Mouse (Mus musculus) neutrophil, adult 5-6 weeks (primary cell): ENCODE results near the gene Itgal. TPM values are rescaled to one million over a fixed set of nuclear protein-coding genes. Genes with fewer than 3 reads are reported as not detected.
"Not testable (repeated sequence)": the region's sequence is repeated elsewhere in the genome, so short reads cannot be mapped to it uniquely, and the experiment has no call there.

Experiments used
- ATAC-seq: fragments of 151-379, 151-347 bp; 2 replicates; pipeline ENCODE4 v1.8.0; 2017; ENCODE audit warnings: mild to moderate bottlenecking, moderate TSS enrichment; ENCODE audit not compliant: insufficient number of reproducible peaks, poor library complexity, low FRiP score, severe bottlenecking; ENCODE audit errors: extremely low read depth
- total RNA-seq: library from RNA; stranded (forward); fragments of 200-1000 nt; gene quantifications from 2 replicates; pipeline ENCODE4 v1.2.3, GENCODE M21; 2017

The Itgal gene
- total RNA-seq, 1 experiment from 2014 or later, result 148 TPM

DNA sequence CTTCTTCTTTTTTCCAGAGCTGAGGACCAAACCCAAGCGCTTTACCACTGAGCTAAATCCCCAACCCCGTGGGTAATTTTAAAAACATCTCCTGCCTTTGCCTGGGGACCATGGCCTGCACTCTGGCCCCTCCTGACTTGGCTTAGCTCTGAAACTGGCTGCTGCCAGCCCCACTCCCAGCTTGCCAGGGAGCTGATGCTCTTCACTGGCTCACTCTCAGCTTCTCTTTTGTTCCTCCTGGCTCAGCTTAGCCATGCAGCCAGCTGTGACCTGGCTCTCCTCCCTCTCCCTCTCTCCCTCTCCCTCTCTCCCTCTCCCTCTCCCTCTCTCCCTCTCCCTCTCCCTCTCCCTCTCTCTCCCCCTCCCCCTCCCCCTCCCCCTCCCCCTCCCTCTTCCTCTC lies 30.6 kb downstream of the Itgal start:
- ATAC-seq, result no peak

DNA sequence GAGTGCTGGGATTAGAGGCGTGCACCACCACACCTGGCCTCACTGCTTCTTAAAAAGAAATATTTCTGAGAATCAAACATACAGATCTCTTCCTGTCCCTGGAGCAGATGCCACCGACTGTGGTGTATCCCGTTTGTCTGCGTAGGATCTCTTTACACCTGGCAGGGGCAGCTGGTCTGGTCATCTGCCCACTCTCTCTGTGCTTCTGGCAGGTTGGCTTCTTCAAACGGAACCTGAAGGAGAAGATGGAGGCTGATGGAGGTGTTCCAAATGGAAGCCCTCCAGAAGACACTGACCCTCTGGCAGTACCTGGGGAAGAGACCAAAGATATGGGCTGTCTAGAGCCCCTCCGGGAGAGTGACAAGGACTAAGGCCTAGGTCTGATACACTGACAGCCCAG lies 37.2 kb downstream of the Itgal start:
- ATAC-seq, result no peak

DNA sequence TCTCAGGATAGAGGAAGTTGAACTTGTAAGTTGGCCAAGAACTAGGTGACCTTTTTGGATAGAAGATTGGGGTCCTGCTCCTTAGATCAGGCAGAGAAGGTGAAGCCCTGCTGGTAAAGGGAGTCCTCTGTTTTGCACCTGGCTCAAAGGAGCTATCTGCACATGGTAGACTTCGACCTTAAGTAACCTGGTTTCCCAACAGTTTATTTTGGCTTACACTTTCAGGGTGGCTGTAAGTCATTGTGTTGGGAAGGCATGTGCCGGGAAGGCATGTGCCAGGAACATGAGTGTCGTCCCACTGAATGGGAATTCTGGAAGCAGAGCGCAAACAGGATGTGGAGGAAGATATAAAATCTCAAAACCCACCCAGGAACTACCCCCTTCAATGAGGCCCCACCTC lies 39.5 kb downstream of the Itgal start:
- ATAC-seq, result no peak

DNA sequence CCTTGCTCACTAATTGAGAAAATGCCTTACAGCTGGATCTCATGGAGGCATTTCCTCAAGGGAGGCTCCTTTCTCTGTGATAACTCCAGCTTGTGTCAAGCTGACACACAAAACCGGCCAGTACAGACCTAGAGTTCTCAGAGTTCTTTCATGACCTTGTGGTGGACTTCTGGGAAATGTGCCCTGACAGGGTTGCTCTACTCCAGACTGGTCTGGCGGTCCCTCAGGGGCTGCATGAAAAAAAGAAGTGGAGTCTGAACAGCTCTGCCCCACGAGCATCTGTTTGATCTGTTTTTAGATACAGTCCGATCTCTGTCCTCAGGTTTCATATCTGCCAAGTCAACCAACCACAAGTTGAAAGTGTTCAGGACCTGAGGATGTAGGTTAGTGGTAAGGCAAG lies 41.6 kb downstream of the Itgal start:
- no peak for ATAC-seq

GRCm38 (mm10) chr7:127341356-127341755 lies 45.3 kb downstream of the Itgal start:
- ATAC-seq, result no peak

DNA sequence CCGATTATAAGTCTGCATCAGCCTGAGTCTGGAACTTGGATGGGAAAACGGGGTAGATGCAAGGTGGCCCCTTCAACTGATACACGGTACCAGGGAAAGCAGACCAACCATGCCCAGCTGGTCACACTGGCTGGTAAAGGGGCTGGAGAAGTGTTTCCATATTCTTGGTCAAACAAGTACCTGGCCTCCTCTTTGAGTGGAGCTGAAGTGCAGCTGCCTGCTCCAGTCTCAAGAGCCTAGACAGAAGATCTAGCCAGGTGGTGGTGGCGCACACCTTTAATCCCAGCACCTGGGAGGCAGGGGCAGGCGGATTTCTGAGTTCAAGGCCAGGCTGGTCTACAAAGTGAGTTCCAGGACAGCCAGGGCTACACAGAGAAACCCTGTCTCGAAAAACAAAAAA lies 45.8 kb downstream of the Itgal start:
- not testable (repeated sequence) for ATAC-seq

GRCm38 (mm10) chr7:127342332-127342731 lies 46.3 kb downstream of the Itgal start:
- no peak for ATAC-seq

GRCm38 (mm10) chr7:127342888-127343287 lies 46.8 kb downstream of the Itgal start:
- ATAC-seq, result no peak

- ATAC-seq, result no peak
These were observed 47.4 kb downstream of the Itgal start for GRCm38 (mm10) chr7:127343351-127344019.

GRCm38 (mm10) chr7:127344371-127344770 lies 48.3 kb downstream of the Itgal start:
- no peak for ATAC-seq

DNA sequence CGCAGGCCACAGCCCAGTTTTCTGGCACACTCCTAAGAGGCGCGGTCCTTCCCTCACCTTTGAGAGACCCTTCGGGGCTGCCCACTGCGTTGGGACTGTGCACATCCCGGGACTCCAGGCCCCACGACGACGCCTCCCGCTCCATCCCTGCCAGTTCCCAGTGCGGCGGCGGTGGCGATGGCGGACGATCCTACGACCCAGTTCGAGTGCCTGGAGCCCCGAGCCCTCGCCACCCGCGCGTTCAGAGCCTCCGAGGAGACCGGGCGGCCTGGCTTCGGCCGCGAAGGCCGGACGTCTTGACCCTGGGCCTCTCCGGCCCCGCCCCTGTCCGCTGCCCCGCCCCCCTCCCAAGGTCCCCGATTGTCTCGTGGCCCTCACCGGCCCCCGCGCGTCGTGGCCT lies 49.0 kb downstream of the Itgal start:
- peak; percentile 8; the same call in 1 of the 2 replicates for ATAC-seq

GRCm38 (mm10) chr7:127345512-127346325 lies 49.7 kb downstream of the Itgal start, which contains the start of gene Zfp768:
Zfp768 (minus strand) TSS chr7:127345589.
- ATAC-seq, result peak; percentile 66

- no peak for ATAC-seq
These were observed 50.6 kb downstream of the Itgal start for GRCm38 (mm10) chr7:127346676-127347075.

- no peak for ATAC-seq
These were observed 55.4 kb downstream of the Itgal start for GRCm38 (mm10) chr7:127351230-127352004.

- ATAC-seq, result no peak
These were observed 59.7 kb downstream of the Itgal start for GRCm38 (mm10) chr7:127355796-127356195.

GRCm38 (mm10) chr7:127357871-127358270 lies 61.8 kb downstream of the Itgal start:
- ATAC-seq, result no peak

DNA sequence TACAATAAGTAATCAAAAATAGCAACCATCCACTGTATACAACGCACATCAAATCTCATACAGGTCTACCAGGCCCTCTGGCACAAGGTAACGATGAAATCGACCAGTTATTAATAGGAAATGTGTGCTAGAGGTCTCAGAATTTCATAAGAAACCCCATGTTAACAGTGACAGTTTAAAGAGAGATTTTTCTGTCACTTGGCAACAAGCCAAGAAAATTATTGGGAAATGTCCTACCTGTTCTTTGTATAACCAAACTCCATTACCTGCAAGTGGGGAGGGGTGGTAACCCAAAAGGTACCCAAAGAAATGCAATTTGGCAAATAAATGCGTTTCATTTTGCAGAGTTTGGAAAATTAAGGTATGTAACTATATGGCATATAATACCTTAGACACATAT lies 62.4 kb downstream of the Itgal start:
- no peak for ATAC-seq

DNA sequence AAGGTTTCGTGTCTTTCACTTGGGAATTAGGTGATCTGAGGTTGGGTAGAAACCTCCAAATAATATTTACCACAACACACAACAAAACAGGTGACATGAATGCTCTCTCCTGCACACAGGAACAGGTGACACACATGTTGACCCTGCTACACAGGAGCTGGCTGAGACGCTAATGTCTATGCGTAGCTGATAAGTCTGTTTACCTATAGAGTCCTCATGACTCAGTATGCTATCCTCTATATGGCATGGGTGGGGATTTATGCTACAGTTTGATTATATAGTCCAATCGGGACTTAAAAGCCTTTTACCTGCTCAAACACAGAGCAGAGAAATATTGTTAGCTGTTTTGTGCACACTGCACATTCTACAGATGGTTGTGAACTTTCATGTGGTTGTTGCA lies 64.2 kb downstream of the Itgal start:
- ATAC-seq, result no peak

DNA sequence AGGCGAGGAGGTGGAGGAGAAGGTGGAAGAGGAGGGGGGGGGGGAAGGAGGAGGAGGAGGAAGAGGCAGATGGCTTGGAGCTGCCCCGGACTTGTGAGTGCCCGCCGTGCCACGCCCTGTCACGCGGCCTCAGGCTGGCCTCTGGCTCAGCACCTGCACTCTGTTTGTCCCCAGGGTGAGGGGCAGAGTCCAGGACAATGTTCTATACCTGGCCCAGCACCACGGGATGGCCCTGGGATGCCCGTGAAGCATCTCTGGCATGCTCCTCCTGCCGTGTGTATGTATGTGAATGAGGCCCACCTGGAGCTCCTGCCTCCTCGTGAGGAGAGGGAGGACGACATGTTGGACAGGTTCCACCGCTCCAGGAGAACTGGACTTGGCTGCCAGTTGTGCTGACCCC lies 65.4 kb downstream of the Itgal start:
- no peak for ATAC-seq

DNA sequence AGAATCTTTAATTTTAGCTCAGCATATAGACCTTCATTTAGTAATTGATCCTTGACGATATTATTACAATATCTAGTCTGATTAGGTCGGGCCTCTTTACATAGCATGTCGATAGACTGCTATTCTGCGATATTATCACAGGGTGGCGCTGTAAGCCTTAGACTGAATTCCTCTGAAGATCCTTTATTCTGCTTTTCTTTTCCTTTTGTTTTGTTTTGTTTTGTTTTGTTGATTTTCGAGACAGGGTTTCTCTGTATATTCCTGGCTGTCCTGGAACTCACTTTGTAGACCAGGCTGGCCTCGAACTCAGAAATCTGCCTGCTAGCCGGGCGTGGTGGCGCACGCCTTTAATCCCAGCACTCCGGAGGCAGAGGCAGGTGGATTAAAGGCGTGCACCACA lies 66.4 kb downstream of the Itgal start:
- peak; percentile 71; the same call in 1 of the 2 replicates for ATAC-seq
